Mouse (Mus musculus) thymus, adult 2 months (tissue): ENCODE data around the gene Dab2ip. TPM values are rescaled to one million over a fixed set of nuclear protein-coding genes. Genes with fewer than 3 reads are reported as not detected.

ENCODE experiments used
- DNase-seq: peaks from one replicate; pipeline ENCODE4 v3.0.0; 2021
- H3K27ac ChIP-seq: fragments of 200-500 bp; 2 replicates; pipeline ENCODE4 v1.5.1; 2012; ENCODE audit warnings: low read length, control low read depth; ENCODE audit not compliant: control insufficient read depth, insufficient read depth
- H3K27me3 ChIP-seq: fragments of 200-500 bp; 2 replicates; pipeline ENCODE4 v1.6.1; 2012; ENCODE audit warnings: mild to moderate bottlenecking, low read length, moderate library complexity, mixed read lengths; ENCODE audit not compliant: control insufficient read depth, insufficient read depth
- H3K36me3 ChIP-seq: fragments of 200-500 bp; 2 replicates; pipeline ENCODE4 v1.6.1; 2012; ENCODE audit warnings: mild to moderate bottlenecking, low read length, moderate library complexity; ENCODE audit not compliant: control insufficient read depth, insufficient read depth
- H3K4me1 ChIP-seq: fragments of 200-500 bp; replicated peaks from 2 replicates; pipeline ENCODE4 v1.6.1; 2012; ENCODE audit warnings: low read length; ENCODE audit not compliant: control insufficient read depth, insufficient read depth
- H3K4me3 ChIP-seq: fragments of 200-500 bp; 2 replicates; pipeline ENCODE4 v1.5.1; 2012; ENCODE audit warnings: mild to moderate bottlenecking, low read length, control low read depth, moderate library complexity; ENCODE audit not compliant: control insufficient read depth, insufficient read depth
- CTCF ChIP-seq: fragments of 200-500 bp; IDR thresholded peaks from 2 replicates; pipeline ENCODE4 v1.5.1; 2012; ENCODE audit warnings: mild to moderate bottlenecking, control low read depth, low read length, moderate library complexity, borderline replicate concordance; ENCODE audit not compliant: control insufficient read depth, poor library complexity, insufficient read depth; ENCODE audit errors: extremely low read depth
- POLR2A ChIP-seq: fragments of 200-500 bp; IDR thresholded peaks from 2 replicates; pipeline ENCODE4 v1.6.1; 2012; ENCODE audit warnings: mild to moderate bottlenecking, low read length, control low read depth, moderate library complexity; ENCODE audit not compliant: control insufficient read depth, poor library complexity, insufficient read depth; ENCODE audit errors: extremely low read depth
- WGBS: fragments of 180-500 bp; shearing (Covaris S2); methylation state at CpG from one replicate; pipeline ENCODE4 v1.1.7; 2018; 5-methylcytosine and 5-hydroxymethylcytosine counted together
- polyA plus RNA-seq: library from polyadenylated mRNA; depleted of rRNA; stranded (reverse); fragments of >200 nt; gene quantifications from 2 replicates; pipeline ENCODE4 v1.2.3, GENCODE M21; 2012

The Dab2ip gene
- polyA plus RNA-seq, 1 experiment: 36.2 TPM

GRCm38 (mm10) chr2:35539276-35539972, 18.6 kb upstream of the Dab2ip start:
- peak; percentile 81 for DNase-seq
- H3K4me1 ChIP-seq: no peaks in the 10 kb centered on the region
- no peak overlapping the region for H3K27ac ChIP-seq
- H3K4me3 ChIP-seq: no peak overlapping the region
- 28% methylated on average over 13 of the region's 13 CpGs for WGBS
- no peaks in the 10 kb centered on the region for H3K36me3 ChIP-seq
- no peak for TF ChIP-seq POLR2A
- TF ChIP-seq CTCF: peak; percentile 88
- no peaks in the 10 kb centered on the region for H3K27me3 ChIP-seq

GRCm38 (mm10) chr2:35540798-35541197, 17.3 kb upstream of the Dab2ip start:
- H3K27me3 ChIP-seq: no peaks in the 10 kb centered on the region
- no peak overlapping the region for H3K4me3 ChIP-seq
- 77% methylated on average over 4 of the region's 4 CpGs for WGBS
- DNase-seq: no peak
- TF ChIP-seq CTCF: no peak
- no peak for TF ChIP-seq POLR2A
- H3K4me1 ChIP-seq: no peaks in the 10 kb centered on the region
- no peaks in the 10 kb centered on the region for H3K36me3 ChIP-seq
- H3K27ac ChIP-seq: no peak overlapping the region

GRCm38 (mm10) chr2:35544717-35545116, 13.3 kb upstream of the Dab2ip start:
- DNase-seq: peak; percentile 46
- H3K27me3 ChIP-seq: no peaks in the 10 kb centered on the region
- WGBS: 16% methylated on average over 14 of the region's 14 CpGs
- peak; percentile 93 for TF ChIP-seq CTCF
- TF ChIP-seq POLR2A: no peak
- H3K27ac ChIP-seq: no peak overlapping the region
- no peaks in the 10 kb centered on the region for H3K4me1 ChIP-seq
- H3K4me3 ChIP-seq: no peak overlapping the region
- no peaks in the 10 kb centered on the region for H3K36me3 ChIP-seq

GRCm38 (mm10) chr2:35545125-35545590, 12.9 kb upstream of the Dab2ip start:
- Histone ChIP-seq H3K27ac (no peak overlapping the region), H3K4me3 (no peak overlapping the region), H3K36me3 (no peaks in the 10 kb centered on the region), H3K27me3 (no peaks in the 10 kb centered on the region), H3K4me1 (no peaks in the 10 kb centered on the region)
- DNase-seq: no peak
- TF ChIP-seq POLR2A (no peak), CTCF (no peak)
- WGBS: 50% methylated on average over 7 of the region's 7 CpGs

- DNase-seq: no peak
- H3K27ac ChIP-seq: no peak overlapping the region
- no peaks in the 10 kb centered on the region for H3K4me1 ChIP-seq
- no peaks in the 10 kb centered on the region for H3K36me3 ChIP-seq
- H3K4me3 ChIP-seq: no peak overlapping the region
- no peaks in the 10 kb centered on the region for H3K27me3 ChIP-seq
- 18% methylated on average over 6 of the region's 6 CpGs for WGBS
- TF ChIP-seq CTCF: no peak
- TF ChIP-seq POLR2A: no peak
These were observed 11.6 kb upstream of the Dab2ip start for GRCm38 (mm10) chr2:35546462-35546861.

- no peaks in the 10 kb centered on the region for H3K36me3 ChIP-seq
- no peak for TF ChIP-seq CTCF
- TF ChIP-seq POLR2A: no peak
- H3K27me3 ChIP-seq: no peaks in the 10 kb centered on the region
- H3K4me3 ChIP-seq: no peak overlapping the region
- no peaks in the 10 kb centered on the region for H3K4me1 ChIP-seq
- WGBS: 77% methylated on average over 4 of the region's 4 CpGs
- H3K27ac ChIP-seq: no peak overlapping the region
- DNase-seq: no peak
These were observed 8.9 kb upstream of the Dab2ip start for GRCm38 (mm10) chr2:35549191-35549590.

GRCm38 (mm10) chr2:35550097-35550496, 8.0 kb upstream of the Dab2ip start:
- H3K36me3 ChIP-seq: no peaks in the 10 kb centered on the region
- no peak overlapping the region for H3K4me3 ChIP-seq
- TF ChIP-seq CTCF (no peak), POLR2A (no peak)
- no peak for DNase-seq
- no peaks in the 10 kb centered on the region for H3K4me1 ChIP-seq
- H3K27ac ChIP-seq: no peak overlapping the region
- H3K27me3 ChIP-seq: no peaks in the 10 kb centered on the region
- 89% methylated on average over 9 of the region's 9 CpGs for WGBS
